Mouse (Mus musculus): ENCODE results near the gene Ly6g5b.

Ly6g5b gene

DNA sequence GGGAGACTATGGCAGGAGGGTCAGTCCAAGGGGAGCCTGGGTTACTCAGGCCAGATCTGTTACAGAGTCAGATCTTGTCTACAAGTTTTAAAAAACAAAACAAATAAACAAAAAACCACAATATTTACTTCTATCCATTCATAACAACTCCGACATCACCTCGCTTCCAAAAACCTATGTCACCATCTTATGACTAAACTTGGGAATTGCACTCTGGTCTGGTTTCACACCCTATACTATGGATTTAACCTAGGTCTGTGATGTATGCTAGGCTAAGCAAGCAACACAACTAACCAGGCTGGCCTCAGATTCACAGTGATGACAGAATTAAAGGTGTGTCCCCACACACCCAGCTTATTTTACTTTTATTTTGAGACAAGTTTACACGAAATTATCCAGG, 8.7 kb downstream of the Ly6g5b start:
- in situ Hi-C loops (cut with MboI, MseI), result loop anchor here (5.0 kb wide), 1 partner anchor 94 kb away; no protein-coding TSS in a partner anchor

DNA sequence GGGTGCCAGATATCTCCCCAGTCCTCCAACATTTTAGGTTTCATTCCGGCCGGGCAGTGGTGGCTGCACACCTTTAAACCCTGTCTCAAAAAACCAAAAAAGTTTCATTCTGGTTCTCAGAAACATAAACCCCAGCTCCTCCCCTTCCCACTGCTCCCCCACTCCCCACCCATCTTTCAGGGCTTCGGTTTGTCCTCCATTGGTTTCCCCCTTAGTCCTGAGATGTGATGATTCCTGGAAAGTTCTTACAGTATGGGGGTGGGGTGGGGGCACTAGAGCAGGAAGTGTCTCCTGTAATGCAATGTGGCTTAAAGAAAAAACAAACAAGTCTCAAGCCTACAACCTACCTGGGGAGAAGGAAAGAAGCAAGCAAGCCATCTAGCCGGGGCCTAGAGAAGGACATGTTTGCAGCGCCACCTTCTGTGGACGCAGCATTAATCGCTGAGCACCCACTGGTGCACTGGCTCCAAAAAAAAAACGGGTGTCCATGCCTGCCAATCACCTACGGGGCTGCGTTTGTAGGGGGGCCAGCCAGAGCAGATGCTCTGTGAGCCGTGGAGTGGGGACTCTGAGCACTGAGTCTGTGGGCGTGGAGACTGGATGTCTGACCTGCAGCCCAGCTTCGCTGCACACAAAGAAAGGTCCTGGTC, 9.4 kb downstream of the Ly6g5b start:
- in situ Hi-C loops (cut with MboI, MseI), result loop anchor here (5.0 kb wide), 1 partner anchor 94 kb away; no protein-coding TSS in a partner anchor

DNA sequence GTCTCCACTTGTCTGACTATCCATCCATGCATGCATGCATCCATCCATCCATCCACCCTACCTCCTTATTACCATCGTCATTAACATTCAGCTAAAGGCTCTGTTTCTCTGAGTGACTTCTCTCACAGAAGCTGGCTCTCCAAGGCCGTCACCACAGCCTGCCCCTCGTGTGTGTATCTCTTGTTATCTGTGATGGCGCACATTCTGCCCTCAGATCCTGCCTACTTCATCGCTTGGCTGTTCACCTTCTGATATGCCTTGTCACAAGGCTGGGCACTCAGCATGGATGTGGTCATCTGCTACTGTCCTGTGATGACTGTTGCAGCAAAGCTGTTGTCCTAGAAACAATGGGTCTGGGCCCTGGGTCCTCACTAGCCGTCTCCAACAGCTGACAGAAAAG, 10.5 kb downstream of the Ly6g5b start:
- in situ Hi-C loops (cut with MboI, MseI), result loop anchor here (5.0 kb wide), 1 partner anchor 92 kb away; no protein-coding TSS in a partner anchor

DNA sequence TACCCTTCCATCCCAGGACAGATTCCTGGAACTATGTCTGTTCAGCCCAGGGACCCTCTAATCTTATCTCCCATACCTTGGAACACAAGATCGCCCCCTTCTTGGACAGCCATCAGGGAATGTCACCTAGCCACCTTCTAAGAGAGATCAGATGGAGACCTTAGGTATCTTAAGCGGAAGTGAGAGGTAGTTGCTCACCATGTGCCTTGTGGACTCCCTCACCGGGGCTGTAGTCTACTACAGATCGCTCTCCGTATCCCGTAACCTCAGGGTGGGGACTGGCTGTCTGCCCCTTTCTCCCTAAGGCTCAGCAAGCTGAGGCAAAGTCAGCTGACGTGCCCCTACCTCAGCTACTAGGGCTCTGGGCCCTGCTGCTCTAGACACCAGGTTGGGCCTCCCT, 11.1 kb downstream of the Ly6g5b start:
- in situ Hi-C loops (cut with MboI, MseI), result no loop called here

DNA sequence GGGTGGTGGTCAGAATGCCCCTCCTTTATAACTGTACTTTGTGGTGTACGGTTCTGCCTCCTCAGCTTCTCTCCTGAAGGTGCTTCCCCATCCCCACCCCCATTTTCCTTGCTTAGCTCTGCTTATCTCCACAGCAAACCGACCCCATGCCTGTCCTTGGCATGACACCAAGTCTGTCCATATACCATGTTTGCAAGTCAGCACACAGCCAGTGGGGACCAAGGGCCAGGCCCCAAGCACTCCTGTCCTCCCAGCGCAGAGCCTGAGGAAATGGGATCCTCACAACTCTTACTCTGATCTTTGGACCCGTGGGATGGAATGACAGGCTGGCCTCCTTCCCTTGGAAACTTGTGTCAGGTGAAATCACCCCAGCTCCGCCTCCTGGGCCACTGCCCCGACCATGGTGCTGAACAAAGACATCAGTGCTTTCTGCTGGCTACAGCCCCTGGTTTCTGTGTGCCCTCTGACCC, 12.0 kb downstream of the Ly6g5b start:
- in situ Hi-C loops (cut with MboI, MseI), result no loop called here

DNA sequence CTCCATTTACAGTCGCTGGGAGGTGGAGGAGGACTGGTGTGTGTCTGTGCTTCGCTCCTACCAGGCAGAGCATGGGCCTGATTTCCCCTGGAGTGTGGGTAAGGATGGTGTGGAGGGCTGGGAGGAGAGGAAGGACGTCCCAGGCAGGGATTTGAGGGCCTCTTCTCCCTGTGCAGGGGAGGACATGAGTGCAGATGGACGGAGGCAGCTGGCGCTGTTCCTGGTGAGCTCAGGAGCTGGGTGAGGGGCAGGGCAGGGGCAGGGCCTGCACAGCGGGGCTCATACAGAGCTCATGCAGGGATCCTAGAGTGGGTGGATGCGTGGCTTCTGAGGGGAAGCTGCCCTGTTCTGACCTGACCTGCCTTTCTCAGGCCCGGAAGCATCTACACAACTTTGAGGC, 12.9 kb downstream of the Ly6g5b start:
- in situ Hi-C loops (cut with MboI, MseI), result no loop called here

DNA sequence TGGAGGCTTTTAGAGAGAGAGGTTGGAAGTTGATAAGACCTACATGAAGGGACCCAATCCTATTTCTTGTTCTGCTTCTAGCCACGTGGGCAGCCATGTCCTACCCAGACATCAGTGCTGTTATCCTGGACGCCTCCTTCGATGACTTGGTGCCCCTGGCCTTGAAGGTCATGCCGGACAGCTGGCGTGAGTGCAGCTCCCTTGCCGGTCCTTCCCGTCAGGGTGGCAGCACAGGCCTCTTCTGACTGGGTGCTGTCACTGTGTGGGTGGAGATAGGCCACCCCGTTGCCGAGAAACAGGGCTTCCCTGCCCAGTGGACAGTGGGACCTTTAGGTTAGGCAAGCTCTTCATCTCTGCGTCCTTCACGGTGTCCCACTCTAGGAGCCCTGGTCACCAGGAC, 14.1 kb downstream of the Ly6g5b start:
- in situ Hi-C loops (cut with MboI, MseI), result no loop called here

DNA sequence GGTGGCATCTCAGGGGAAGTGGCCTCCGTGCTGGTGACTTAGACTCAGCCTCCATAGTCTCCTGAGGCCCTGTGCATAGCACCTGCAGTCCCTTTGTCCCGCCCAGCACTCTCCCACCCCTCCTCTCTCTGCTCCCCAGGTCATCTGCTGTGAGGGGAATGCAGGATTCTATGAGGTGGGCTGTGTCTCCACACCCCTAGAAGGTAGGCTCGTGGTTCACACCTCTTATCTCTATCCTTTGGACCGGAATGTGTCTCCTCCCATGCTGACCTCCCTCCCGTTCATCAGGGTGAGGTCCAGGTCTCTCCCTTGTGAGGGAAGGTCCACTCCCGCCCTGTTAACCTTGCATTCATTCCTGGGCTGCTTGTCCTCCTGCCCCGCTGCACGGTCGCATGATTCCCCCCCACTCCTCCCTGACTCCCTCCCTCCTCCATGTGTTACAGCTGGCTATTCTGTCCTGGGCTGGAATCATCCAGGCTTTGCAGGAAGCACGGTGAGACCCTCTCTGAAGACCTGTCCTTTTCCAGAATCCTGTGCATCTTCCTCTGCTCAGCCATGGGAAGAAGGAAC, 14.9 kb downstream of the Ly6g5b start:
- in situ Hi-C loops (cut with MboI, MseI), result no loop called here

DNA sequence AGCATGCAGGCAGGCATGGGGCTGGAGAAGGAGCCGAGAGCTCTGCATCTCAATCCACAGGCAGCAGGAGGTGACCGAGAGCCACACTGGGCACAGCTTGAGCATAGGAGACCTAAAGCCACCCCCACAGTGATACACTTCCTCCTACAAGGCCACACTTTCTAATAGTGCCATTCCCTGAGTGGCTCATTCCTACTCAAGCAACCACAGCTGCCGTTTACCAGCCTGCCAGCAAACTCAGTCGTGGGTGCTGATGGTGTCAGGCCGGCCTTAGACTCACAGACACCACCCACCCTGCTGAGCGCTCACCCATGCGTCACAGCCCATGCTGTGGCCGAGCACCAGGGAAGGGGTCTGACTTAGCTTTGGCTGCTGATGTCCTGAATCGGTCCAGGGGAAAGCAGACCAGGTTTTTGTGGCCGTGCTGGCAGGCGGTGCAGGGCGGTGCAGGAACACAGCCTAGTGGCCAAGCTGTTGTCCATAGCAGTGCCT, 18.0 kb downstream of the Ly6g5b start:
- in situ Hi-C loops (cut with MboI, MseI), result no loop called here

DNA sequence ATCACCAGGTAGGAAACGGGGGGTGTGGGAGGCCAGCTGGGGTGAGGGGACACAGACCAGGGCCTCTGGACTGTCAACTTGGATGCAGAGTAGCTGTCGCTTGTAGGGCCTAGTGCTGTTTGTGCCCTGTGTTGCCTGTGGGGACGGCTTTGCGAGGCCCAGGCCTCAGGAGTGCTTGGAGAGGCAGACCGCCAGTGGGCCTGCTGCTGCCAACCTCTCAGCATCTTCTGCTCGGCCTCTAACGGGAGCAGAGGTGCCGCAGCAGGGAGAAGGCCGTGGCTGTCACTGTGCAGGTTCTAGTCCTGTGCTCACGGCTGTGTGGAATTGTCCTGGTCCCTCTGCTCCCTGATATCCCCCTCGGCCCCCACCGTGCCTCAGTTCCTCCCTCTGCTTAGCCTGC, 18.6 kb downstream of the Ly6g5b start:
- in situ Hi-C loops (cut with MboI, MseI), result no loop called here

DNA sequence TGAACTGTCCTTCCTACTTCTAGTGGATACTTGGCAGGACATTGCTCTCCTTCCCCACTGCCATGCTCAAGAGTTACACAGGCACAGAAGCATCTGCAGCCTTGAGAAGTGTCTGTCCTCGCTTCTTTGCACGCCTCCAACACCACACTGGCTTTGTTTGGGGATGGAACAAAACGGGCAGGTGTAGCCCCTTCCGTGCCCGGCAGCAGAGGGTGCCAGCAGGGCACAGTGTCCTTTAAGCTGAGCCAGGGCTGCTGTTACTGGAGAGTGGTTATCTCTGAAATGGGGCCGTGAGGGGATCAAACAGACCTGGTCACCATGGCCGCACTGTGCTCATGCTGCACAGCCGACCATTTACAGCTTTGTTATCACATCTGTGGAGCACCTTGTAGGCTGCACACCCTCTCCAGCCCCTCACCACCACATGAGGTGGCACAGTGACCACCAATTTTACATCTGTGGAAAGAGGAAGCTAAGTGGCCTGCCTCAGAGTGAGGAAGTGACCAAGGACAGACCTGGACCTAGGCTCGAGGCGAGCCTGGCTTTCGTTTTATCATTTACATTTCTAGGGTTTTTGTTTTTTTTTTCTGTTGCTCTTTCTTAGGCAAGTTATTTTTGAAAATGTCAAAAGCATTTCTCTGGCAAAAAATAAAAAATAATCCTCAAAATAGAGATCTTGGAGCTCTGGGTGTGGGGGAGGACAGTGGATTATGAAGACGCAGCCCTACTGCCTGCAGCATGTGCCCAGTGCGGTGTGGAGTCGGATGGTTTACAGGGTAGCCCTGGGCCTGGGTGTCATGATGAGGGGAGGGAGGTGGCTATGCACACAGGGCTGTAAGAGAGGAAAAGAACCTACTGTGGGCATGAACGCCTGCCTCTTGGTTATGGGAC, 20.5 kb downstream of the Ly6g5b start:
- in situ Hi-C loops (cut with MboI, MseI), result no loop called here

DNA sequence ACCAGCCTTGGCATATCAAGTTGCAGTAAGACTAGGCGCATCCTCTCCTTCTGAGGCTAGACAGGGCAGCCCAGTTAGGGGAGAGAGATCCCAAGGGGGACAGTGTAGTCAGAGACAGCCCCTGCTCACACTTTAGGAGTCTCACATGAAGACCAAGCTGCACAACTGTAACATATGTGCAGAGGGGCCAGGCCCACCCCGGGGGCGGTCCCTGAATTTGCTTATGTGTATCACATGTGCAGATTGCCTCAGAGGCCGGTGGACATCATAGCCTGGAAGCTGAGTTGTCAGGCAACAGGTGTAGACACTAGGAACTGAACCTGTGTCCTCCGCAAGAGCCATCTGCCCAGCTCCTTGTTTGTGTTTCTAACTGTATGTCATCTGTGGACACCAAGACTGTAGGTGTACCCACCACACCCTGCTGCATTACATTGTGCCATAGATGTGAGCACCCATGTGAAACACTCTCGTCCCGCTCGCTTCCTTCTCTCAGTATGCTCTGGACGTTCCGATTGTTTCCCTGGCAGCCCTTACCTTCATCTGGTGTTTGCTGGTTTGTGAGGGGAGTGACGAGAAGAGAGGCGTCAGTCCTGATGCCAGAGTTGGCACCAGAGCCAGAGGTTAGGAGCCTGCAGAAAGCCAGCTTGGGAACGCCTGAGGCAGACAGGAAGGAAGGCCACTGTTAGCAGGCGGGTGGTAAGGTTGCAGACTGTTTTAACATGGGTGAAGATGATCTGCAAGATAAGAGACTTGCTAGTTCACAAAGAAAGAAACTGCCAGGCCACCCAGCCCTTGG, 22.6 kb downstream of the Ly6g5b start:
- in situ Hi-C loops (cut with MboI, MseI), result no loop called here

DNA sequence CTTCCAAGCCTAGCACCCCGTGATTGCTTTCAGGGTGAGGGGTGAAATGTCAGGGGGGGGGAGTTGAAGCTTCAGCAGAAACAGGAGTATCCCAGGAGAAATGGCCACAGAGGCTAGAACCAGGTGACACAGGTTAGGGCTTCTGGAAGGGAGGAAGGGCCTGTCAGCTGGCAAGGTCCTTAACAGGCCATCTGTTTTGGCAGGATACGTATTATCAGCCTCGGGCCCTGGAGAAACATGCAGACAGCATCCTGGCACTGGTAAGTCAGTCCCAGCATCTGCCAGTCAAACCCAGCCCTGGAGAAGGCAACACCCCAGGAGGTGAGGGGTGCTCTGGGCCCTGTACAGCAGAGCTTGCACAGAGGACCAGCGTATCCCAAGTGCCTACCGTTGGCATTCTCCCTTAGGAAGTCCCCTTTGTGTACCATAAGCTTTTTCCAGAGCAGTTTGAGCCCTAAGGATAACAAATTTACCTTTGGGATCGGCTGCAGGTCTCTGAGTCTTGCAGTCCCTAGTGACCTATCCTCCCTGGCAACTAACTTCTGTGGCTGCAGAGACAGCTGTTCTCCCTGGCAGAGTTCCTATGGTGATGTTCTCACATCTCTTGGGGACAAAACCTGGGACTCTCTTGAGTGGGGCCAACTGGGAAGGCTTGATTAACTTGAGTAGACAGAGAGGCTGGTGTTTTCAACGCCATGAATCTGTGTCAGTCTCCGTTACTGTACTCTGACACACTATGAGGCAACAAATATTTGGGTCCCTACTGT, 24.9 kb downstream of the Ly6g5b start:
- in situ Hi-C loops (cut with MboI, MseI), result no loop called here

DNA sequence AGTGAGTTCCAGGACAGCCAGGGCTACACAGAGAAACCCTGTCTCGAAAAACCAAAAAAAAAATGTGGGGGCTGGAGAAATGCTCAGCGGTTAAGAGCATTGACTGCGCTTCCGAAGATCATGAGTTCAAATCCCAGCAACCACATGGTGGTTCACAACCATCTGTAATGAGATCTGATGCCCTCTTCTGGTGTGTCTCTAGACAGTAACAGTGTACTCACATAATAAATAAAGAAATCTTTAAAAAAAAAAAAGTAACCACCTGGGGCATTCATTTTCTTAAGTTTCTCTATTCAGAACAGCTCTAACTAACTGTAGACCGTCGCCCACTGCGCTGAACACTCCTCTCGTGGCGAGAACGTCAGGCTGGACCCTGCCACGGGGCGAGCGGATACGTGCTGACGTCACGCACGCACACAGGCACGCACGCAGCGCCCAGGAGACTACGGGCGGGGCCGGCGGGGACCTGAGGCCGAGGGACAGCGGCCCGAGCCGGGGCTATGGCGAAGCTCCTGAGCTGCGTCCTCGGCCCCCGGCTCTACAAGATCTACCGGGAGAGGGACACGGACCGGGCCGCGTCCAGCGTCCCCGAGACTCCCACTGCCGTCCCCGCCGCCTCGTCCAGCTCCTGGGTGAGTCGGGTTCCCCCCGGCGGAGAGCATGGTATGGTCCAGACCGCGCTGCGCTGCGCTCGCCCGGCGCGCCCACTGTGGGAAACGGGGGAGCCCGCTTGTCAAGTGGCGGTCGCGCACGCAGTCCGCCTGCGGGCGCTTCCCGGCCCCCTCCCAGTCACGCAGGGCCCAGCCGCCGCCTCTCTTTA, 26.2 kb downstream of the Ly6g5b start, which contains the start of gene Abhd16a:
Abhd16a (plus strand) TSS at position 439 of the 820 bp plus-strand sequence.
- in situ Hi-C loops (cut with MboI, MseI), result no loop called here

DNA sequence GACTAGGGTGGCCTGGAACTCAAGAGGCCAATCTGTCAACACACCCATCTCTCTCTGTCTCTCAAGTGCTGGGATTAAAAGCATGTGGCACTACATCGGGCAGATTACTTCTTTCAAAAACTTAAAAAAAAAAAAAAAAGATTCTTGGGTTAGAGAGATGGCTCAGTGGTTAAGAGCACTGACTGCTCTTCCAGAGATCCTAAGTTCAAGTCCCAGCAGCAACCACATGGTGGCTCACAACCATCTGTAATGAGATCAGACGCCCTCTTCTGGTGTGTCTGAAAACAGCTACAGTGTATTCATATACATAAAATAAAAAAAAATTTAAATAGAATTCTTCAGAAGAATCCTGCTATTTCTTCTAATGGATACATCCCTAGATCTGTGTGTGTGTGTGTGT, 27.1 kb downstream of the Ly6g5b start:
- in situ Hi-C loops (cut with MboI, MseI), result no loop called here

DNA sequence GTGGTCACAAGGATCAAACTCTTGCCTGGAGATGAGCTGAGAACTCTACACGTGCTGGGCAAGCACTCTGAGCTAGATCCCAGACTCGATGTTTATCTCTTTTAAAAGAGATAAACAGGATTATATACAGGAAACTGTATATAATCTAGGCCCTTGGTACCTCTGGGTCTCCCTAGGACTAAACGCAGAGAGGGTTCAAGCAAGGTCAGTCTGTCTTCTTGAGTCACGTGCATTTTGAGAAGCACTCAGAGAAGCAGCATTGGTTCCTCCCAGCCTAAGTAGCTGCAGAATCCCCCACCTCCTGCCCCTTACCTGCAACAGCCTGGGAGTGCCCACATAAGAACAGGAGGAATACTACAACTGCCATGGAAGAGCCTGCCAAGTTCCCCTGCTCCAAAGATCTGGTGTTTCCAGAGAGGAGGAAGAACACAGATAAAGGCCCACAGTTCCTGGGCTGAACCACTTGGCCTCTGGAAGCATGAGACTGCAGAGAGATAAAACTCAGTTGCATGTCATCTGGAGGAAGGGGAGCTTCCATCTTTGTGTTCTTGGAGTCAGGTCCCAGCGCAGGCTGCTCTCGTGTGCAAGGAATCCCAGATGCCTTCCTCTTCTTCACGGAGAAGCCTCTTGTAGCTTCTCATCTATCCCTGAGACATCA, 29.9 kb downstream of the Ly6g5b start, which contains the start of gene Ly6g6f:
Ly6g6f (minus strand) TSS at position 403 of the 658 bp plus-strand sequence.
- in situ Hi-C loops (cut with MboI, MseI), result no loop called here

DNA sequence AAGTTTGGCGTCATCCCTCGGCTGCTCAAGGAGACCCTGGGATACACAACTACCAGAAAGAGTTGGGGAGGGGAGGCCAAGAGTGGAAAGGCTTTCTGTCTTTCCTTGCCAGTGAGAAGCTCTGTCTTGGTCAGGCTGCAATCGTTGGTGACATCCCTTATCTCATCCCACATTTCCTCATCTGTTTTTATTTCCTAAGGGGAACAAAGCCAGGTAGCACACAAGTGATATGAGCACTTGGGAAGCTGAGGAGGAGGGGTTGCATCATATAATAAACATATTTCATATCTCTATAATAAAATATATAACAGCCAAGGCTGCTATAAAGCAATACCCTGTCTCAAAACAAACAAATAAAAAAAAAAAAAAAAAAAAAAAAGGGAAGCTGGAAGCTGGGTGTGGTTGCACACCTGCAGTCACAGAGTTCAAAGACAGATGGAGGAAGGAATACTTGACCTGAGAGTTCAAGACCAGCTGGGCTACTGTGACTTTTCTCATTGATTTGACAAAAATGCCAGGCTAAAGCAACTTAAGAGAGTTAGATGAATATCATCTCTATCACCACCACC, 31.2 kb downstream of the Ly6g5b start:
- in situ Hi-C loops (cut with MboI, MseI), result no loop called here

DNA sequence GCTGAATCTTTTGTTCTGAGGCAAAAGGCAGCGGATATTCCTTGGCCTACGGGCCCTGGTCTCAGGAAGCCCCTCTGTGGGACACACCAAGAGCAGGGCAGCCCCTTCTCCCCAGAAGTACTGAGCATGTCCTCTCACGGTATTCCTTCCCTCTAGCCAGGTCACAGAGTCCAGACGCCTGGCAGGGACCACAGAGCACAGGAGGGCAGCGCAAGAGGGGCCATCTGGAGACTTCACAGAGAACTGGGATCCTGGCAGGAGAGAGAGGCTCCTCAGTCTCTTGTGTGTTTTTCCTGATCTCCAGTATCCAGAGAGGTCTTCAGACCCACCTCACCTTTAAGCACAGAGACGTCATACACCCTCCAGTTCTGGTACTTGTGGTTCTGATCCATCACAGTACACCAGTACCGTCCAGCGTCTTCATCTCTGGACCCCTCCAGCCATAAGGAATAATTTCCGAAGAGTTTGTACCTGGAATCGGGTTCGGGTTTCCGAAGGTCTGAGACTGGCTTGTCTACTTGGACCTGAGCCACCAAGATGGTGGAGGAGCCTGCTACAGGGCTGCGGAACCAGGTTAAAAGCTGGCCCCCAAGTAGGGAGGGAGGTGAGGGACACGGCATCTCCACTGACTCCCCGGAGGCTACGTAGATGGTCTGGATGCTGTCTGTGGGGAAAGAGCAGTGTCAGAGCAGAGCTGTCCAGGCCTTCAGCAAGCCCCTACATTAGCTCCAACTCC, 32.2 kb downstream of the Ly6g5b start:
- in situ Hi-C loops (cut with MboI, MseI), result no loop called here
